Mouse (Mus musculus) cerebellum, adult 8-10 months (tissue): ENCODE data around the gene Fcgr3.

Experiments
- DNase-seq: peaks from one replicate; pipeline ENCODE4 v3.0.0; 2022

Gene Fcgr3

GRCm38 (mm10) chr1:171046501-171046900 is 18.2 kb downstream of the Fcgr3 start:
- DNase-seq = no peak

- DNase-seq = no peak
Observed at GRCm38 (mm10) chr1:171045079-171045465, 19.7 kb downstream of the Fcgr3 start.

GRCm38 (mm10) chr1:171044365-171045078 is 20.2 kb downstream of the Fcgr3 start:
- DNase-seq = peak; percentile 88

- DNase-seq = no peak
Observed at GRCm38 (mm10) chr1:171043594-171044153, 21.1 kb downstream of the Fcgr3 start.

GRCm38 (mm10) chr1:171039880-171040279 is 24.9 kb downstream of the Fcgr3 start:
- no peak for DNase-seq

GRCm38 (mm10) chr1:171039135-171039534 is 25.6 kb downstream of the Fcgr3 start:
- DNase-seq = no peak

GRCm38 (mm10) chr1:171037861-171038721 is 26.6 kb downstream of the Fcgr3 start:
- peak; percentile 90 for DNase-seq

GRCm38 (mm10) chr1:171036550-171037324 is 28.0 kb downstream of the Fcgr3 start:
- DNase-seq = peak; percentile 90

- no peak for DNase-seq
Observed at GRCm38 (mm10) chr1:171035611-171036010, 29.1 kb downstream of the Fcgr3 start.

GRCm38 (mm10) chr1:171034201-171034600 is 30.5 kb downstream of the Fcgr3 start:
- no peak for DNase-seq

- DNase-seq = peak; percentile 96
Observed at GRCm38 (mm10) chr1:171033756-171034155, 31.0 kb downstream of the Fcgr3 start.

- peak; percentile 57 for DNase-seq
Observed at GRCm38 (mm10) chr1:171033196-171033595, 31.5 kb downstream of the Fcgr3 start.

GRCm38 (mm10) chr1:171032691-171033090 is 32.0 kb downstream of the Fcgr3 start:
- peak; percentile 39 for DNase-seq

- DNase-seq = no peak
Observed at GRCm38 (mm10) chr1:171031752-171032151, 33.0 kb downstream of the Fcgr3 start.

GRCm38 (mm10) chr1:171019311-171019950 is 45.3 kb downstream of the Fcgr3 start:
- DNase-seq = no peak

GRCm38 (mm10) chr1:171018737-171019136 is 46.0 kb downstream of the Fcgr3 start, which contains the start of gene Fcgr4:
TSS of gene Fcgr4 (plus strand) at chr1:171018920.
- DNase-seq = no peak

- DNase-seq = no peak
Observed at GRCm38 (mm10) chr1:171017468-171018158, 47.1 kb downstream of the Fcgr3 start.

GRCm38 (mm10) chr1:171016676-171017356 is 47.9 kb downstream of the Fcgr3 start:
- DNase-seq = no peak

GRCm38 (mm10) chr1:171011733-171012132 is 53.0 kb downstream of the Fcgr3 start:
- DNase-seq = no peak

GRCm38 (mm10) chr1:171006905-171007304 is 57.8 kb downstream of the Fcgr3 start:
- no peak for DNase-seq

- DNase-seq = no peak
Observed at GRCm38 (mm10) chr1:171006335-171006734, 58.4 kb downstream of the Fcgr3 start.
